Mouse (Mus musculus) large intestine, adult 2 months (tissue): ENCODE data around the gene Olfr434. TPM values are rescaled to one million over a fixed set of nuclear protein-coding genes. Genes with fewer than 3 reads are reported as not detected.
"Not testable (repeated sequence)": the region's sequence is repeated elsewhere in the genome, so short reads cannot be mapped to it uniquely, and the experiment has no call there.

ENCODE experiments used
- DNase-seq: peaks from one replicate; pipeline ENCODE4 v3.0.0-alpha.2; 2012; ENCODE audit warnings: low read depth, low spot score
- WGBS: fragments of 180-500 bp; shearing (Covaris S2); methylation state at CpG from one replicate; pipeline ENCODE4 v1.1.7; 2018; 5-methylcytosine and 5-hydroxymethylcytosine counted together
- polyA plus RNA-seq: library from polyadenylated mRNA; depleted of rRNA; stranded (reverse); fragments of >200 nt; gene quantifications from 2 replicates; pipeline ENCODE4 v1.2.3, GENCODE M21; 2012; rRNA removed

Gene Olfr434
- not detected in 2 replicates for polyA plus RNA-seq

DNA sequence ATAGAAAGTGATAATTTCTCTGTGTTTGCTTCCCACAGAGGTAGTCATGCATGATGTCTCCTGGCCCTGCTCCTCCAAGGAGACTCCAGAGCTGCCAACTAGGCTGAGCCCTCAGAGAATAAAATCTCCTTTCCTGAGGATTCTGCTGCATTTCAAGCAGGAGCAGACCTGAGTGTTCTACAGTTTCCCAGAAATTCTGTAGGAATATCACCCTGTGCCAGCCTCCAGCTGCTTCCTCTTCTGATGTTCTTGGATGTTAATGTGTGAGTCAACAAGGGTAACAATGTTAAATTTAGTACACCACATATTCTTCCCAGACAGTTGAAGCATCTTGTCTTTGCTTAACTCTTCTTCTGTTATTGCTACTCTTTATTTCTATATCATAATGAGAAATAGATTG is at the start of gene Olfr434:
Gene Olfr434 (plus strand): TSS at position 149 of the 400 bp plus-strand sequence.
- DNase-seq: not testable (repeated sequence)

DNA sequence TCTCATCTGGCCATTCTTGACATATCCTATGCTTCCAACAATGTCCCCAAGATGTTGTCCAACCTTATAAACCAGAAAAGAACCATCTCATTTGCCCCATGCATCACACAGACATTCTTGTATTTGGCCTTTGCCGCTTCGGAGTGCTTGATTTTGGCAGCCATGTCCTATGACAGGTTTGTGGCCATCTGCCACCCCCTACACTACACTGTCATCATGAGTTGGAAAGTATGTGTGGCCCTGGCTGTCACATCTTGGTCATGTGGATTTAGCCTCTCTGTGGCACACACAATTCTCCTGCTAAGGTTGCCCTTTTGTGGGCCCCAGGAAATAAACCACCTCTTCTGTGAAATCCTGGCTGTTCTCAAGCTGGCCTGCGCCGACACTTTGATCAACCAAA is 45.6 kb upstream of the Olfr434 start:
- WGBS: 97% methylated on average over 4 of the region's 4 CpGs
- DNase-seq: no peak

DNA sequence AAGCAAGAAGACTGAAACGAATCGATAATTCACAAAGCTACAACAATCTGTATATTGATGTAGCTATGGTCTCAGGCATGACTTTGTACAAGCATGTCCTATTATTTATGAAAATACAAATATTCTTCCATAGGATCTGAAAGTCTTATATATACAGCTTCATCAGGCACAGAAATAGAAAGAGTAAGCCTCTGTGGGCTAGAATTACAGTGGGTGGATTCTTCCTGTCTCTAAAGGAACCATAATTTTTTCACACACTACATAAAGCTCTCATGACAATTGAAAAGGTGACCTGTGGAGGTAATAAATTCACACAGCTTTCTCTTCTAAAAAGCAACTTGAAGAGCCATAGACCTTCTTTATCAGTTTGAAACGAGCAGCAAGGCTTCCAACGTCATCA is 41.0 kb upstream of the Olfr434 start, which contains the start of gene Olfr13:
Gene Olfr13 (plus strand): TSS at position 301 of the 400 bp plus-strand sequence.
- DNase-seq: no peak
- WGBS: 51% methylated on average over 4 of the region's 4 CpGs

DNA sequence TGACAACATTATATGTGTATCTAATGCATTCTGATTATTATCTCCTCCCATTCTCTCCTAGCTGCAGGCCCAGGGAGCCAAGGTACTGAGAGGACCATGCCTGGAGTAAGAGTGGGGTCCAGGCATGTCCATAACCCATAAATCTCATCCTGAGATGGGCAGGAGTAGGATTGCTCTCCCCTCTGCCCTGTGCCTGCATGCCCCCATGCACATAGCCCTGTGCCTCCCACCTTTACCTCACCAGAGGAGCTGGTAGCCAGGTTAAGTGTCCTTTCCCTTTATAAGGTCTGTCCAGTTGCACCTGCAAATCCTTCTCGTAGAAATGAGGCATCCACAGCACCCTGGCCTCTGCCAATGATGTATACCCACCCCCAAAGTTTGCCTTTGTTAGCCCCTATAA is 34.7 kb upstream of the Olfr434 start:
- DNase-seq: no peak
- WGBS: 33% methylated on average over 1 of the region's 1 CpGs

DNA sequence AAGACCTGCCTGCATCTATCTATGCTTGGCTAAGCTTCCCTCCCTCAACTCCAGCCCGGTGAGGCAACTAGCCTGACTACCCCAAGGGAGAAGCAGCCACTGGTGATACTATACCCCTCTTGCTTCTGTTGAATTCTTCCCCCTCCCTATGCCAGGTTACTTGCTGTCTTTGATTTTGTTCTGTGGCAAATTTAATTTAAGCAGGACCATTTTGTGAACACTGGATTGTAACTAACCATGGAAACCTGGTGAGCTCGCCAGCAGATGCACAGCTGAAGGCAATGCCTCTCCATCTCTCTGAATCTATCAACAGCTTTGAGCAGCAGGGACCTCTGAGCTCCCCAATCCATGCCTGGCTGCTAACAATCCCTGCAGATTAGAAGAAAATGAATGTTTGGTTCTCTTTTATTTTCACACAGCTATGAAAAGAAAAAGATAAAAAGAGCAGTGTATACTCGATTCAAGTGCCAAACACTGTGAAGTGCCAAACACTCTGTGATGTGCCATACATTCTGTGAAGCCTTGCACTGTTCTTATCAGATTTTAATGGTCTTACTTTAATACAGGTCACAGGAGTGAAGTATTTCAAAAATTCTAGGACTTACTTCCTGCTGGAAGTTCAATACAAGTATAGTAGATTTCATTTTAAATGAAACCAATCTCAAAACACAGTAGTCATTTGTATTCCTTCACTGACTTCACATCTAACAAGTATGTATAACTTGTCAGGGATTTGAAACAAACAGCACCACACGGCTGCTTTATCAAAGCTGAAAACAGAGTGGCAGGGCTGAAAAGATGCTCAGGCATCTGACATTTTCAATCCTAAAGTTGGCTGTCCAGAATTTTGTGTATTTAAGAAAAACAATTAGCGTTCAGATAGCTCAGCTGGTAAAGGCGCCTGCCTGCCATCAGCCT is 34.0 kb upstream of the Olfr434 start:
- no peak for DNase-seq
- WGBS: 64% methylated on average over 6 of the region's 6 CpGs

DNA sequence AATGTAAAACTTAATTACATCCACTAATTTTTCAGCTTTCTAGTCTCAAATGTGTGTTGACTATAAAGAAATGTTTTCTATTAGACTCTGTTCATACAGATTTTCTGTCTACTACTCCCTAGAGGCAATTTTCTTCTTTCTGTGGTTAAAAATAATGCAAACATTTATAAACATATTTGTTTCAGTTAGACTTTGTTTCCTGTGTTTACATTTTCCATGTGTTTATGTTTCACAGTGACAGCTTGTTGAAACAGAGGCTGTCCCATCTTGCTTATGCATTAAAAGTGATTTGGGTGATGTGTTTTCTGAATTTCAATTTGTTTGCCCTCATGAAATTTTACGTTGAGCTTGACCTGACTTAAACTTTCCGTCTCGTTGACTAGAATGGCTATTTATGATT is 21.8 kb upstream of the Olfr434 start:
- DNase-seq: no peak
- WGBS: 65% methylated on average over 3 of the region's 3 CpGs

DNA sequence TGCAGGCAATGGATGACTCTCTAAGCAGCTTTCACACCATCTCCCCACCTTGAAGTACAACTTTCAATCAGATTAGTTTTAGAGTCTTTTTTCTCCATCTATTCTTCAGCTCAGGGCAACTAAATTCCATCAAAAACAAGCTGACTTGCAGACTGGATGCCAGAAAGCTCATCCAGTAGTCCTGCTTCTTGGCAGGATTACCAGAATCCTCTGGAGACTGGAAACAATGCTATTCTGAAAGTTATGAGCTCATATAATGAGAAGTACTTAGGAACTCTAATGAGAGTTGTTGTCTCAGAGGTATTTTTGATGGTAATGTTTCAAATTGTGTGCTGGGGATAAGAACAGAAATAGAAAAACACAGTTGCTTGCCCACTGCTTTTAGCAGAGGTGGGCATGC is 16.0 kb upstream of the Olfr434 start, which contains the start of gene Olfr435:
Gene Olfr435 (plus strand): TSS at position 366 of the 400 bp plus-strand sequence.
- no peak for DNase-seq

DNA sequence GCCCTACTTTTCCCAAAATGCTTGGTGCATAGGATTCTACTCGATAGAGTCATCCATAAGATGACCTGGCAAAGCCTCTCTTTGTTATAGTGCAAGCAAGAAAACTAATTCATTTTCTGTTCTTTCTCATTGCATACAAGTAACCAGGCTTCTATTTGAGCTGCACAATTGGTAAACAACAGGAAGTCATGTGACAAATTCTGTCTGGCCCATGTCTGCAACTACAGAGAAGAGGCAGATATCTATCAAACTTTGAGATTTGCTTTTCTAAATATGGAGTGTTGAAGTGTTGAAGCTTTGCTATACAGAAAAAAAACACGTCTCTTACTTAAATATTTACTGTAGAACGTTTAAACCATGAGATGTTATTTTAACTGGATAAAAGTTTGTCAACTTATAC is 14.7 kb upstream of the Olfr434 start:
- DNase-seq: no peak
- WGBS: 50% methylated on average over 3 of the region's 3 CpGs

DNA sequence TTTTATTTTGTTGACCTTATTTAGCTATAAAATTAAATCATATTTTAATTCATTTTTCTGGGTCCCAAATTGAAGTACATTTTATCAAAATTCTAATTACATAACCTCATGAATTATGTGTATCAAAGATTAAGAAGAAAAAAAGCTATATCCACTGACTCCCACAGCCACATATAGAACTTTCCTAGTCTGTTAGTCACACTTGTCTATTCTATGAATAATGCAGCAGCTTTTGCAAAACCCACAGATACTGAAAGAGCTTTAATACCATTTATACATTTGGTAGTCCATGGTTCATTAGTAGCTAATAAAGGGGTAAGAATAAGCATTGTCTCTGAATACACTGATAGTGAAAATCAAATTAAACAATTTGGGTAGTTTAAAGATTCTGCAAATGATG is 10.0 kb upstream of the Olfr434 start:
- no peak for DNase-seq

DNA sequence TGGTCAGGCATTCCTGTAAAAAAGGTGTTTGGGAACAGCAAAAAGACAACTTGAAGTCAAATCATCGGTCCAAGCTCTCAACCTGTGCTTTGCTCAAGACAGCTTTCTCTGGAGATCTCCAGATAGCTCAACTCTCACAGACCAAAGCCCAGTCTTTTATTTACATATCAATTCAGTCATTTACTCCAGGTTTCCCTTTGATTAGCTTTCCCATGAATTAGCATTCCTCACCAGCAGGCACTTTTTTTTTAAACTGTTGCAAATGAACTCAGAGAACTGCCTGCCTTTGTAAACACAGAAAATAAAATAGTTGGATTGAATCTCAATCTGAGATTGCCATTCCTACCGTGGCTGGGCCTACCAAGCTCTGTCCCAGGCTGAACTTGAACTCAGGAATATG is 7.5 kb upstream of the Olfr434 start:
- whole genome bisulfite sequencing: 34% methylated on average over 2 of the region's 2 CpGs
- DNase-seq: no peak

DNA sequence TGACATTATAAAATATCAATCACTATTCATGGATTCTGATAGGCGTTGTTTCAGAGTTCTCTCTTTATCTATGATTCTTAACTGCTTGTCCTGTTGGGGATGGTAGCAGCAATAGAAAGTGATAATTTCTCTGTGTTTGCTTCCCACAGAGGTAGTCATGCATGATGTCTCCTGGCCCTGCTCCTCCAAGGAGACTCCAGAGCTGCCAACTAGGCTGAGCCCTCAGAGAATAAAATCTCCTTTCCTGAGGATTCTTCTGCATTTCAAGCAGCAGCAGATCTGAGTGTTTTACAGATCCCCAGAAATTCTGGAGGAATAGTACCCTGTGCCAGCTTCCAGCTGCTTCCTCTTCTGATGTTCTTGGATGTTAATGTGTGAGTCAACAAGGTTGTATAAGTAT is 18.4 kb downstream of the Olfr434 start, which contains the start of gene Olfr47:
Gene Olfr47 (plus strand): TSS at position 275 of the 400 bp plus-strand sequence.
- 78% methylated on average over 1 of the region's 1 CpGs for WGBS
- DNase-seq: not testable (repeated sequence)

DNA sequence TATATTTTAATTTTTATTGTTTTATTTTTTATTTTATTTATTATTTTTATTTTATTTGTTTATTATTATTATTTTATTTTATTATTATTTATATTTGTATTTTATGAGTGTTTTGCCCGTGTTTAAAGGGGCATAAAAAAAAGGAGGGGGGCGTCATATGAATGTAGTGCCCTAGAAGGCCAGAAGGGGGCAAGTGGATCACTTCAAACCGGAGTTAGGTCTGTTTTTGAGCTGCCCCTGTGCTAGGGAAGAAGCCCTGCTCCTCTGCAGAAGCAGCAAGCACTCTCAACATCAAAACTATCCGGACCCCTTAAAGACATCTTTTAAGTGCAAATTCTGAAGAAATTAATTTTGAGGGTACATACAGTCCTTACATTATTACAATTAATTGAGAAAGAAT is 29.2 kb downstream of the Olfr434 start:
- no peak for DNase-seq
- WGBS: 9% methylated on average over 4 of the region's 4 CpGs

DNA sequence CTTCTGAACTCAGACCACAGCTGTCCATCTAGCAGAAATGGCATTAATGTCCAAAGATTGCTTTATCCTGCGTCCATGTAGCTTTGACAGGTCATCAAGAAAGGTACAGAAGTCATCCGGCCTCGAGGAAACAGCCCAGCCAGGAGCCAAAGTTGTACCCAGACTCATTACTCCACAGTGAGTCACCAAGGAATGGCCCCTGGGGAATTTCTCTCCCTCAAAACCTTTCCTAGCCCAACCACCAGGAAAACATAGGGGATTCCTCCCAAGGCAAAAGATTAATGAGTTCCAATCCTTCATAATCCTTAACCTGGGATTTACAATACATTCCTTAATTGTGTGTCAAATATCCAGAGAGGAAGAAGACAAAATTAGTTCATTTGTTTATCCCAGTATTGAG is 34.6 kb downstream of the Olfr434 start:
- DNase-seq: no peak
- WGBS: 44% methylated on average over 3 of the region's 3 CpGs

DNA sequence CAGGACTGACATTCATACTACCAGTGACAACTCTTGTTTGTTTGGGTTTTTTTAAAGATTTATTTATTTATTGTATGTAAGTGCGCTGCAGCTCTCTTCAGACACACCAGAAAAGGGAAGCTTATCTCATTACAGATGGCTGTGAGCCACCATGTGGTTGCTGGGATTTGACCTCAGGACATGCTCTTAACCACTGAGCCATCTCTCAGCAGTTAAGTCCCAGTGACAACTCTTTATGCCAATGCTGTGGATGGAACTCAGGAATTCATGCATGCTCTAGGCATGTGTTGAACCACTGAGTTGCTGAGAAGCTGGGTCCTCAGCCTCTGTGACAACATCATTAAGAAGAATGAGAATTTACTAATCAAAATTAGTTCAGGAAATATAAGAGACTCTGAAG is 40.2 kb downstream of the Olfr434 start:
- WGBS: 60% methylated on average over 1 of the region's 1 CpGs
- no peak for DNase-seq

DNA sequence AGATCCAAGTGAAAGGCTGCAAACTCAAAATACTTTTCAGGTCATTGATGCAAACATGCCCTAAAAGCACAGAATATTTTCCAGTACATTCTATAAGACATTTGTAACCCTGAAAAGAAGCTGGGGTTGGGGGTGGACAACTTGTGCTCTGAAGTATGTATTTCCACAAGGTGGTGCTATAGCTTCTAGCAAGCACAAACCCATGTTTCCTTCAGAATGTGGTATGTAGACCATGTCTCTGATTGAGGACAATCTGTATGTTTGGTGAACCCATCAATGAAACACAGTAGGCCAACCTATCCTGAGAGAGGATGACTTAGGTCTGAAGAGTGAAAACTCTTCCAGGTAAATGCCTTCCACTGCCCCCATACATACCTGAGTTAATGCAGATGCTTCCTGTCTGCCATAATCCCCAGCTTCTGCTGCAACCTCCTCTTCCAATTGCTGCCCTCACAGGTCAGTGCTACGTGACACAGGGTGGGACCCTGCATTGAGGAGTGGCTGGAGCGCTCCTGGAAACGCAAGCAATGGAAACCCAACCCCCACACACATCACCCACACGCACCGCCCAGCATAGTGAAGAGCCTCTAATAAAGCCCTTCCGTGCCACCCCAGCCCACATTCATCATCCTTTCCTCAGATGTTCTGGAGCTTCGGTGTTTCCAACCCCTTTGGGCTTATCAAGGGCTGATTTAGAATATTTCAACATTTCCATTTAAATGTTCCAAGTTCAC is 41.5 kb downstream of the Olfr434 start:
- DNase-seq: no peak
- WGBS: 61% methylated on average over 7 of the region's 7 CpGs

DNA sequence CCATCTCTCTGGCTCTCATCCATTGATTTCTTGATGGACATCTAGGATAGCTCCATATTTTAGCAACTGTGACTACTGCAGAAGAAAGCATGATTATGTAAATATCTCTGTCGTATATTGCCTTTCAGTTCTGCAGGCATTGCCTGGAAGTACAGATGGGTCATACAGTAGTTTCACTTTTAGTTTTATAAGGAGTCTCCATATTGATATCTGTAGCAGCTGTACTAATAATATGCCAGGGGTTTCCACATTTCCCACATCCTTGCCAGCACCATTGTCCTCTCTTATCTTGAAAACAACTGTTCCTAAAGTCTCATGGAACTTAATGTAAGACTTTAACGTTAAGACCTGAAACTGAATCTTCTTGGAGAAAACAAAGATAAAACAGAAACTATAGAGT is 47.9 kb downstream of the Olfr434 start:
- DNase-seq: no peak

DNA sequence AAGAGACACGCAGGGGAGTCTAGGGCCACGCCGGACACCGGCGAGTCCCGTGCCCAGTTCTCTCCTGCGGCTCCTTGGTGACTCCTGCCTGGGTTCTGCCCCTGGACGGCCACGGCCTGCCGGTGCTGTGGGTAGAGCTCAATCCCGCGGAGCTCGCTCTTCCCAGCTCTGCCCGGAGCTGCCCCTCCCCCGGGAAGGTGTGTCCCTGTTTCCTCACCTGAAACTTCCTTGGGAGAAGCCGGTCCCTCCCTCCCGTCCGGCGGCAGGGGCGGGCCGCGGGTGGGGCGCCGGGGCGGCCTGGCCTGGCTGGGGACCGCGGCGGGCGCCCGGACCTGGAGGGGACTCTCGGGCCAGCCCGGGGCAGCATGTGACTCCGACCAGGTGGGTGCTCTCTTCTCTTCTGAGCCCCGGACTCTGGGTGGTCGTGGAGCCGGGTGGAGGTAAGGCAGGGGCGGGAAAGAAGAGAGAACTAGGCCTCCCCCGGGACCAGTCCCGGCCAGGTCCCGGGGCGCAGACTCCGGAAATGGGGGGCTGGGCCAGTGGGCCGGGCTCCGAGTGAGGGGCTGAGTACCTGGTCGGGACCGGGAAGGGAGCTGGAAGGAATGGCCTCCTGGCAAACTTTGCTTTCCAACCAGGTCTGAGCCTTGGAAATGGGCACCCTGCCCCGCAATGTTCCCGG is 52.7 kb downstream of the Olfr434 start, which contains the start of gene Arhgef5:
Gene Arhgef5 (plus strand): TSS at position 220 of the 679 bp plus-strand sequence.
- DNase-seq: peak; percentile 83

More for the DNA sequence above, 47.9 kb downstream of the Olfr434 start:
- 19% methylated on average over 2 of the region's 2 CpGs for WGBS

DNA sequence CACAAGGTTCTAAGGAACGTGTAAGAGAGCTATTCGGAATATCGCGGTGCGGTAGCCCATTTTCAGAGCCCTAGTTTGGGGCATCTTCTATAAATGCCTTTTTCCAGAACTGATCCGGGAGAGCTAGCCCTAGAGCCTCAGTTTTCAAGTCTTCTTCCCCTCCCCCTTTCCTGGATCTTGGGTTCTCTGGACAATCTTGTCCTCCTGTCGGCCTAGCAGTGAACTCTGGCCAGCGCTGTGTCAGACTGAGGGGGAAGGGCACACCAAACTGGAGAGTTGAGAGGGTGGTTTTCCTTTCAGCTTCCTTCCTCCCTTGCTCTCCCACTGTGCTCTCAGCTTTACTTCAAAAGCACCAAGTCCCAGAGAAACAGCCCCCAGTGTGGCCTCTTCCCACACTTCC is 53.5 kb downstream of the Olfr434 start:
- 5% methylated on average over 8 of the region's 8 CpGs for WGBS
- DNase-seq: no peak

More for the DNA sequence above, 52.7 kb downstream of the Olfr434 start, which contains the start of gene Arhgef5:
- WGBS: 0% methylated on average over 46 of the region's 48 CpGs
